Comparison of ENCODE assay signal across 9 mouse cellular contexts in the genomic region with DNA sequence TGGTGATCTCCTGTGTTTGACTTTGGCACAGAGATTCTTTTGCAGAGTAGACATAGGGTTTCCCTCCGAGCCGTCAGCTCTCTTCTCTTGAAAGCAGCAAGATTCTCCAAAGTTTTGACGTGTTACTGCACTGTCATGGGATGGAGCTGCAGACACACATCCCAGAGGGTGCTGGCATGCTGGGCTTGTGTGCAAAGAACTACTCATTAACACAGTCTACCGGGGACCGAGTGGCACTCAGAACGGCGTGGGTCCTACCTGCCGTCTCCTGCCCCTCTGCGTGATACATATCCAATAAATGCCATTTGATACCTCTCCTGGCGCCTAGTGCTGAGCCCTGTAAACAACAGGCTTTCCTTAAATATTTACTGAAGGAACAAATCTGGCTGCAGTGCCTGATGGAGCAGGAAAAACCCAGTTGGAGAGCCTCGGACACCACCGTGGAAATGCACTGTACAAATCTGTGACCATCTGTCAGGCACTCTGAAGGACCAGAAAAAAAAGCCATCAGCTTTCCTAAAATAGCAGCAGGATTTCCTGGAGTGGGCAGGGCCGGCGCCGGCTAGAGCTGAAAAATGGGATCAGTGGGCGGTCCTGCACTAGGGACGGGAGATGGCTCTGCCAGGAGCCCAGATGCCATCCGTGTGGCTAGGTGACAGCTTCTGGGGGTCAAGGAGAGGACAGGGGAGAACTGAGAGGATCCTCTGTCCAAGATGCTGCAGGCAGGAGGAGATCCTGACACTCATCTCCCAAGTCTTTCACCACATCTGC. TPM values are rescaled to one million over a fixed set of nuclear protein-coding genes. Genes with fewer than 3 reads are reported as not detected.
A peak's percentile ranks its signal among the peaks of the same experiment; 100 is the strongest.
DNase-seq lines count a peak whose midpoint lies in the region; ATAC-seq and TF ChIP-seq lines count a peak whose summit lies in the region.
"Had no signal": no experiment of that assay in that cellular context is flagged by ENCODE, and none has a peak within 500 bp of the region (broad histone marks: within the 10 kb centered on the region; RNA-seq: fewer than 3 reads in every experiment).

No protein-coding gene starts in this region.

- 43% methylated on average over 18 of the region's 18 CpGs for WGBS in forebrain, embryonic 15.5 days
- 13% methylated on average over 18 of the region's 18 CpGs for WGBS in heart, postnatal 0 days
- WGBS in lung, embryonic 14.5 days: 6% methylated on average over 18 of the region's 18 CpGs

- peak overlapping the region; percentile 73 for H3K27ac ChIP-seq in forebrain, embryonic 15.5 days (replicated peaks)
- H3K27ac ChIP-seq in heart, postnatal 0 days (ENCODE audit: low read depth): peak overlapping the region; percentile 70
- peak overlapping the region; percentile 77 for H3K27ac ChIP-seq in lung, embryonic 14.5 days (ENCODE audit: low read depth)

- peak; percentile 38 for ATAC-seq in forebrain, embryonic 15.5 days (replicated peaks)
- ATAC-seq in heart, postnatal 0 days (ENCODE audit: insufficient read depth, low read depth): peak; percentile 81
- peak; percentile 63 for ATAC-seq in lung, embryonic 14.5 days (ENCODE audit: insufficient read depth)

- TF ChIP-seq EP300 in heart, postnatal 0 days (IDR thresholded peaks at IDR 0.05; ENCODE audit: low read depth): peak; percentile 75

- H3K36me3 ChIP-seq in forebrain, embryonic 15.5 days: no peaks in the 10 kb centered on the region
- no peaks in the 10 kb centered on the region for H3K36me3 ChIP-seq in heart, postnatal 0 days (replicated peaks; ENCODE audit: control insufficient read depth, insufficient read depth, low read length)
- H3K36me3 ChIP-seq in lung, embryonic 14.5 days (ENCODE audit: insufficient read depth): no peaks in the 10 kb centered on the region

- H3K9ac ChIP-seq in forebrain, embryonic 15.5 days (replicated peaks): no peak overlapping the region
- H3K9ac ChIP-seq in heart, postnatal 0 days (replicated peaks; ENCODE audit: low read depth, low read length): no peak overlapping the region
- H3K9ac ChIP-seq in lung, embryonic 14.5 days: peak overlapping the region; percentile 2; the same call in 1 of the 2 replicates

- peaks cover 19% of the 10 kb centered on the region for H3K4me1 ChIP-seq in forebrain, embryonic 15.5 days
- peaks cover 14% of the 10 kb centered on the region for H3K4me1 ChIP-seq in heart, postnatal 0 days (ENCODE audit: control insufficient read depth, insufficient read depth)
- H3K4me1 ChIP-seq in lung, embryonic 14.5 days (ENCODE audit: insufficient read depth): peaks cover 15% of the 10 kb centered on the region

- no peaks in the 10 kb centered on the region for H3K9me3 ChIP-seq in forebrain, embryonic 15.5 days
- peaks cover 7% of the 10 kb centered on the region; the same call in 1 of the 2 replicates for H3K9me3 ChIP-seq in heart, postnatal 0 days (replicated peaks; ENCODE audit: control insufficient read depth, low read length)
- peaks cover 5% of the 10 kb centered on the region; the same call in 1 of the 2 replicates for H3K9me3 ChIP-seq in lung, embryonic 14.5 days (ENCODE audit: low read depth, low read length)

- 0 out of 2 replicates have a peak, but pooled peaks have one; percentile 1 for TF ChIP-seq CTCF in heart, postnatal 0 days (IDR thresholded peaks at IDR 0.05; ENCODE audit: low read depth)
- no peak for TF ChIP-seq CTCF in lung, embryonic 14.5 days (IDR thresholded peaks at IDR 0.05; ENCODE audit: low read depth)

- no peak overlapping the region for H3K4me3 ChIP-seq in forebrain, embryonic 15.5 days
- no peak overlapping the region for H3K4me3 ChIP-seq in heart, postnatal 0 days (ENCODE audit: low read depth, low read length)
- H3K4me3 ChIP-seq in lung, embryonic 14.5 days (ENCODE audit: low read depth, low read length): no peak overlapping the region

- no peaks in the 10 kb centered on the region for H3K27me3 ChIP-seq in forebrain, embryonic 15.5 days
- H3K27me3 ChIP-seq in heart, postnatal 0 days (ENCODE audit: control insufficient read depth, insufficient read depth, low read length): no peaks in the 10 kb centered on the region
- no peaks in the 10 kb centered on the region for H3K27me3 ChIP-seq in lung, embryonic 14.5 days (ENCODE audit: insufficient read depth, low read length)

- H3K4me2 ChIP-seq in forebrain, embryonic 15.5 days (replicated peaks): no peak overlapping the region
- peak overlapping the region; percentile 38 for H3K4me2 ChIP-seq in heart, postnatal 0 days (ENCODE audit: low read depth, low read length)
- H3K4me2 ChIP-seq in lung, embryonic 14.5 days: peak overlapping the region; percentile 47

- DNase-seq in layer of hippocampus, adult 18-20 months (ENCODE audit: low spot score in 2 of 2): peak; percentile 37 to 44
- no peak for DNase-seq in layer of hippocampus, postnatal 25 days (ENCODE audit: extremely low spot score in 1 of 2, low spot score in 1 of 2)
- DNase-seq in heart, postnatal 0 days (ENCODE audit: low spot score): peak; percentile 75
- peak; percentile 87 for DNase-seq in kidney, postnatal 14 days
- peak; percentile 88 for DNase-seq in lung, embryonic 14.5 days
- DNase-seq in retina, postnatal 1 day: peak; percentile 81
- DNase-seq in thymus, postnatal 4 days: no peak

RNA-seq across cellular contexts. Expression of gene Rflna, which starts 42.7 kb away (rescaled TPM):
- total RNA-seq in layer of hippocampus, adult 18-20 months (2021): under 1 TPM; 0.37 to 0.38 TPM
- under 1 TPM; 0.37 to 0.80 TPM for total RNA-seq in layer of hippocampus, postnatal 25 days (2021)
- 2.5 and 2.8 TPM in 2 replicates for polyA plus RNA-seq in forebrain, embryonic 15.5 days (2015; fragmentation: Nextera tagmentation; extraction: Ambion mirVana)
- total RNA-seq in heart, postnatal 0 days (2014; rRNA removed; ENCODE audit: low replicate concordance): not detected in 2 replicates
- polyA plus RNA-seq in heart, postnatal 0 days (2015; fragmentation: Nextera tagmentation; extraction: Ambion mirVana): 0.73 and 0.85 TPM in 2 replicates
- 7.4 and 9.3 TPM in 2 replicates for polyA plus RNA-seq in lung, embryonic 14.5 days (2014; fragmentation: Nextera tagmentation; extraction: Ambion mirVana)
- total RNA-seq: common myeloid progenitor, adult 5-6 weeks had no signal

Comparison
In these comparisons a context has a peak if more than half of its experiments do, and no peak if none do; other contexts are left out.
1. DNase-seq: peak in layer of hippocampus, adult 18-20 months (2 of 2), heart, postnatal 0 days (single experiment), kidney, postnatal 14 days (single experiment), lung, embryonic 14.5 days (single experiment) and retina, postnatal 1 day (single experiment); none in layer of hippocampus, postnatal 25 days (0 of 2) and thymus, postnatal 4 days (single experiment).
2. Peak in every context shown above with its lines, with median percentiles within 50 percentile points of each other: ATAC-seq and H3K27ac ChIP-seq.